Mouse (Mus musculus) kidney, adult 2 months (tissue): Measurements from ENCODE around the gene Caskin2. TPM values are rescaled to one million over a fixed set of nuclear protein-coding genes. Genes with fewer than 3 reads are reported as not detected.
"Not testable (repeated sequence)": the region's sequence is repeated elsewhere in the genome, so short reads cannot be mapped to it uniquely, and the experiment has no call there.

ENCODE experiments used
- DNase-seq: peaks from one replicate; pipeline ENCODE4 v3.0.0; 2021
- H3K27ac ChIP-seq: fragments of 200-500 bp; 2 replicates; pipeline ENCODE4 v1.5.1; 2012; ENCODE audit warnings: low read depth, low read length, control low read depth, inconsistent platforms; ENCODE audit not compliant: insufficient read depth
- H3K27me3 ChIP-seq: fragments of 200-500 bp; replicated peaks from 2 replicates; pipeline ENCODE4 v1.6.1; 2012; ENCODE audit warnings: mild to moderate bottlenecking, moderate library complexity, low read length, inconsistent platforms; ENCODE audit not compliant: control insufficient read depth, insufficient read depth
- H3K36me3 ChIP-seq: fragments of 200-500 bp; 2 replicates; pipeline ENCODE4 v1.6.1; 2012; ENCODE audit warnings: mild to moderate bottlenecking, moderate library complexity, low read length, inconsistent platforms; ENCODE audit not compliant: control insufficient read depth, insufficient read depth
- H3K4me1 ChIP-seq: fragments of 200-500 bp; 2 replicates; pipeline ENCODE4 v1.6.1; 2011; ENCODE audit warnings: low read length; ENCODE audit not compliant: control insufficient read depth, insufficient read depth
- H3K4me3 ChIP-seq: fragments of 200-500 bp; 2 replicates; pipeline ENCODE4 v1.5.1; 2011; ENCODE audit warnings: mild to moderate bottlenecking, low read depth, low read length, control low read depth; ENCODE audit not compliant: insufficient read depth
- CTCF ChIP-seq: fragments of 200-500 bp; conservative IDR thresholded peaks from 2 replicates; pipeline ENCODE4 v1.5.1; 2011; ENCODE audit warnings: low read depth, mild to moderate bottlenecking, control low read depth, low read length, moderate library complexity, mixed read lengths; ENCODE audit not compliant: insufficient read depth, insufficient read length
- POLR2A ChIP-seq: fragments of 200-500 bp; IDR thresholded peaks from one replicate; pipeline ENCODE4 v1.6.1; 2011; ENCODE audit warnings: low read depth, low read length, control low read depth
- WGBS: fragments of 180-500 bp; shearing (Covaris S2); methylation state at CpG from one replicate; pipeline ENCODE4 v1.1.7; 2018; 5-methylcytosine and 5-hydroxymethylcytosine counted together
- polyA plus RNA-seq: library from polyadenylated mRNA; depleted of rRNA; stranded (reverse); fragments of >200 nt; gene quantifications from 2 replicates; pipeline ENCODE4 v1.2.3, GENCODE M21; 2012

Gene Caskin2
- polyA plus RNA-seq, 1 experiment = 36.9 TPM

GRCm38 (mm10) chr11:115768896-115769295 is 44.5 kb downstream of the Caskin2 start:
- no peak for DNase-seq
- Histone ChIP-seq H3K4me1 (peaks cover 13% of the 10 kb centered on the region; the same call in 1 of the 2 replicates), H3K27ac (peak overlapping the region; percentile 62), H3K4me3 (no peak overlapping the region), H3K36me3 (no peaks in the 10 kb centered on the region), H3K27me3 (no peaks in the 10 kb centered on the region)
- TF ChIP-seq POLR2A (no peak), CTCF (no peak)
- WGBS = 49% methylated on average over 3 of the region's 3 CpGs

- Histone ChIP-seq H3K36me3 (no peaks in the 10 kb centered on the region), H3K27ac (peak overlapping the region; percentile 99), H3K4me1 (peaks cover 13% of the 10 kb centered on the region; the same call in 1 of the 2 replicates), H3K4me3 (peak overlapping the region; percentile 91), H3K27me3 (no peaks in the 10 kb centered on the region)
- peak; percentile 91 for DNase-seq
- WGBS = 39% methylated on average over 8 of the region's 8 CpGs
- TF ChIP-seq CTCF = no peak
- no peak for TF ChIP-seq POLR2A
Measured at GRCm38 (mm10) chr11:115766981-115767380, 46.5 kb downstream of the Caskin2 start.

- H3K4me1 ChIP-seq = peaks cover 13% of the 10 kb centered on the region; the same call in 1 of the 2 replicates
- H3K27ac ChIP-seq = peak overlapping the region; percentile 99
- WGBS = 14% methylated on average over 13 of the region's 13 CpGs
- TF ChIP-seq POLR2A (no peak), CTCF (no peak)
- no peaks in the 10 kb centered on the region for H3K36me3 ChIP-seq
- H3K4me3 ChIP-seq = peak overlapping the region; percentile 91
- peak; percentile 73 for DNase-seq
- no peaks in the 10 kb centered on the region for H3K27me3 ChIP-seq
Measured at GRCm38 (mm10) chr11:115766356-115766943, 47.0 kb downstream of the Caskin2 start.

- Histone ChIP-seq H3K27me3 (no peaks in the 10 kb centered on the region), H3K27ac (peak overlapping the region; percentile 99), H3K4me3 (peak overlapping the region; percentile 91), H3K36me3 (no peaks in the 10 kb centered on the region), H3K4me1 (peaks cover 13% of the 10 kb centered on the region; the same call in 1 of the 2 replicates)
- under 1% methylated on average over 34 of the region's 34 CpGs for WGBS
- DNase-seq = peak; percentile 76
- TF ChIP-seq CTCF (no peak), POLR2A (no peak)
Measured at GRCm38 (mm10) chr11:115765607-115766141, 47.8 kb downstream of the Caskin2 start.

GRCm38 (mm10) chr11:115765103-115765606 is 48.3 kb downstream of the Caskin2 start, which contains the start of gene Tmem94:
Tmem94 (plus strand) TSS chr11:115765433.
- peak; percentile 98 for DNase-seq
- peaks cover 13% of the 10 kb centered on the region; the same call in 1 of the 2 replicates for H3K4me1 ChIP-seq
- WGBS = under 1% methylated on average over 31 of the region's 32 CpGs

GRCm38 (mm10) chr11:115764698-115765097 is 48.7 kb downstream of the Caskin2 start:
- 14% methylated on average over 2 of the region's 2 CpGs for WGBS
- no peak for TF ChIP-seq CTCF
- TF ChIP-seq POLR2A = no peak
- Histone ChIP-seq H3K27me3 (no peaks in the 10 kb centered on the region), H3K4me1 (peaks cover 13% of the 10 kb centered on the region; the same call in 1 of the 2 replicates), H3K4me3 (peak overlapping the region; percentile 50), H3K27ac (peak overlapping the region; percentile 71), H3K36me3 (no peaks in the 10 kb centered on the region)
- no peak for DNase-seq

More at GRCm38 (mm10) chr11:115765103-115765606, 48.3 kb downstream of the Caskin2 start, which contains the start of gene Tmem94:
- Histone ChIP-seq H3K36me3 (no peaks in the 10 kb centered on the region), H3K27me3 (no peaks in the 10 kb centered on the region), H3K27ac (peak within 1 kb of the TSS; percentile 99), H3K4me3 (peak within 1 kb of the TSS; percentile 91)
- TF ChIP-seq POLR2A (peak; percentile 35), CTCF (no peak)

- H3K27me3 ChIP-seq, H3K4me3 ChIP-seq, H3K4me1 ChIP-seq, H3K27ac ChIP-seq, H3K36me3 ChIP-seq, DNase-seq: not testable (repeated sequence)
- WGBS = 92% methylated on average over 7 of the region's 7 CpGs
Measured at GRCm38 (mm10) chr11:115762176-115762575, 51.3 kb downstream of the Caskin2 start.
